Mouse (Mus musculus) neural tube, embryonic 11.5 days (tissue): ENCODE results near the gene Depdc1a. TPM values are rescaled to one million over a fixed set of nuclear protein-coding genes. Genes with fewer than 3 reads are reported as not detected.
"Not testable (repeated sequence)": the region's sequence is repeated elsewhere in the genome, so short reads cannot be mapped to it uniquely, and the experiment has no call there.

Experiments
- ATAC-seq: fragments of 200-750 bp; cut with Nextera tagmentation; 2 replicates; pipeline ENCODE4 v1.8.0; 2017; ENCODE audit warnings: moderate number of reproducible peaks, mild to moderate bottlenecking, moderate TSS enrichment, moderate library complexity; ENCODE audit not compliant: insufficient read depth, low FRiP score, low TSS enrichment
- DNase-seq: peaks from one replicate; pipeline ENCODE4 v3.0.0-alpha.2; 2015; ENCODE audit warnings: low spot score
- H3K27ac ChIP-seq: fragments of 300-500 bp; sonication (generic); 2 replicates; pipeline ENCODE4 v1.5.1; 2014; ENCODE audit warnings: low read depth, mild to moderate bottlenecking, low read length
- H3K27me3 ChIP-seq: fragments of 300-500 bp; sonication (generic); 2 replicates; pipeline ENCODE4 v1.6.1; 2014; ENCODE audit warnings: mild to moderate bottlenecking, low read length, mixed read lengths; ENCODE audit not compliant: control insufficient read depth, insufficient read depth
- H3K36me3 ChIP-seq: fragments of 300-500 bp; sonication (generic); 2 replicates; pipeline ENCODE4 v1.6.1; 2014; ENCODE audit warnings: mild to moderate bottlenecking, low read length, moderate library complexity, mixed read lengths; ENCODE audit not compliant: control insufficient read depth, insufficient read depth
- H3K4me1 ChIP-seq: fragments of 300-500 bp; sonication (generic); 2 replicates; pipeline ENCODE4 v1.6.1; 2014; ENCODE audit warnings: low read length, mixed read lengths; ENCODE audit not compliant: control insufficient read depth, insufficient read depth
- H3K4me2 ChIP-seq: fragments of 300-500 bp; sonication (generic); 2 replicates; pipeline ENCODE4 v1.6.1; 2014; ENCODE audit warnings: low read depth, mild to moderate bottlenecking, moderate library complexity
- H3K4me3 ChIP-seq: fragments of 300-500 bp; sonication (generic); 2 replicates; pipeline ENCODE4 v1.5.1; 2014; ENCODE audit warnings: low read depth, low read length
- H3K9ac ChIP-seq: fragments of 300-500 bp; sonication (generic); 2 replicates; pipeline ENCODE4 v1.6.1; 2014; ENCODE audit warnings: mild to moderate bottlenecking, low read length
- H3K9me3 ChIP-seq: fragments of 300-500 bp; sonication (generic); 2 replicates; pipeline ENCODE4 v1.6.1; 2016; ENCODE audit warnings: low read length; ENCODE audit not compliant: control insufficient read depth
- WGBS: fragments of 180-500 bp; shearing (Covaris S2); extraction: QIAGEN DNeasy Blood & Tissue Kit; methylation state at CpG from one replicate; pipeline ENCODE4 v1.1.7; 2014; 5-methylcytosine and 5-hydroxymethylcytosine counted together
- polyA plus RNA-seq: library from polyadenylated mRNA; unstranded; fragments of >200 nt; fragmentation: Nextera tagmentation; extraction: Ambion mirVana; gene quantifications from 2 replicates; pipeline ENCODE4 v1.2.1, GENCODE M21; 2014

Gene Depdc1a
- 30.5 and 30.7 TPM in 2 replicates for polyA plus RNA-seq

- Histone ChIP-seq H3K27ac (no peak within 1 kb of the TSS), H3K36me3 (no peaks in the 10 kb centered on the region), H3K27me3 (no peaks in the 10 kb centered on the region), H3K4me2 (peak within 1 kb of the TSS; percentile 50), H3K9ac (peak within 1 kb of the TSS; percentile 62), H3K4me3 (peak within 1 kb of the TSS; percentile 44), H3K9me3 (no peaks in the 10 kb centered on the region), H3K4me1 (no peaks in the 10 kb centered on the region)
- WGBS, result under 1% methylated on average over 28 of the region's 28 CpGs
- DNase-seq (peak; percentile 93), ATAC-seq (peak; percentile 100)
These were observed at the start of gene Depdc1a for GRCm38 (mm10) chr3:159495243-159495801. TSS of gene Depdc1a (plus strand) at chr3:159495433.

DNA sequence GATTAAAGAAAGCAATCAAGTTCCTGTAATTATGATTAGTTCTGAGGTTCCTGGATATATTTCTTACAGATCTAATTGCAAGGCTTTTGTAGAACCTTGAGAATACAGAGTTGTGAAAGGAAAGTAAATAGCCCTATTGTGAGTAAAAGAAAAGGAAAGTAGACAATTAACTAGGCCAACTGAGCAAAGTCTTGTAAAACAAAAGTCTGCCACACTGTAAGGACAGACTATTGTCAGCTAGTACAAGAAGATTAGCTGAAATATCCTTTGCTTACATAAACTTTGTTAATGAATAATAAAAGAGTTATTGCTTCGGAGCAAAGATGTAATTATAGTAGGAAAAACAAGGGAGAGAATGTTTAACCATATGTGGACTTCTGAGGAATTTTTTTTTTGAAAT is 25.2 kb upstream of the Depdc1a start:
- 63% methylated on average over 1 of the region's 1 CpGs for WGBS
- no peak overlapping the region for H3K4me3 ChIP-seq
- no peaks in the 10 kb centered on the region for H3K27me3 ChIP-seq
- H3K27ac ChIP-seq, result no peak overlapping the region
- H3K36me3 ChIP-seq, result no peaks in the 10 kb centered on the region
- ATAC-seq (no peak), DNase-seq (no peak)
- H3K9ac ChIP-seq, result no peak overlapping the region
- no peaks in the 10 kb centered on the region for H3K9me3 ChIP-seq
- no peaks in the 10 kb centered on the region for H3K4me1 ChIP-seq
- no peak overlapping the region for H3K4me2 ChIP-seq

GRCm38 (mm10) chr3:159475465-159475864 is 19.8 kb upstream of the Depdc1a start:
- H3K9ac ChIP-seq, result no peak overlapping the region
- H3K4me3 ChIP-seq, result no peak overlapping the region
- no peaks in the 10 kb centered on the region for H3K36me3 ChIP-seq
- 80% methylated on average over 1 of the region's 1 CpGs for WGBS
- no peaks in the 10 kb centered on the region for H3K4me1 ChIP-seq
- H3K27me3 ChIP-seq, result no peaks in the 10 kb centered on the region
- no peak overlapping the region for H3K27ac ChIP-seq
- DNase-seq, result no peak
- no peaks in the 10 kb centered on the region for H3K9me3 ChIP-seq
- no peak for ATAC-seq
- H3K4me2 ChIP-seq, result no peak overlapping the region

- H3K27me3 ChIP-seq, result no peaks in the 10 kb centered on the region
- ATAC-seq (no peak), DNase-seq (no peak)
- H3K4me3 ChIP-seq, result no peak overlapping the region
- no peaks in the 10 kb centered on the region for H3K9me3 ChIP-seq
- no peaks in the 10 kb centered on the region for H3K4me1 ChIP-seq
- no peak overlapping the region for H3K27ac ChIP-seq
- 86% methylated on average over 1 of the region's 1 CpGs for WGBS
- H3K9ac ChIP-seq, result no peak overlapping the region
- H3K36me3 ChIP-seq, result no peaks in the 10 kb centered on the region
- no peak overlapping the region for H3K4me2 ChIP-seq
These were observed 17.8 kb upstream of the Depdc1a start for GRCm38 (mm10) chr3:159477250-159477962.

GRCm38 (mm10) chr3:159494709-159495108 is 524 bp upstream of the Depdc1a start:
- H3K36me3 ChIP-seq, DNase-seq, H3K4me1 ChIP-seq, H3K27me3 ChIP-seq, H3K9me3 ChIP-seq, H3K27ac ChIP-seq: not testable (repeated sequence)
- ATAC-seq, result peak; percentile 25; the same call in 1 of the 2 replicates
- H3K4me3 ChIP-seq, result peak overlapping the region; percentile 44
- peak overlapping the region; percentile 12 for H3K9ac ChIP-seq
- H3K4me2 ChIP-seq, result peak overlapping the region; percentile 50

DNA sequence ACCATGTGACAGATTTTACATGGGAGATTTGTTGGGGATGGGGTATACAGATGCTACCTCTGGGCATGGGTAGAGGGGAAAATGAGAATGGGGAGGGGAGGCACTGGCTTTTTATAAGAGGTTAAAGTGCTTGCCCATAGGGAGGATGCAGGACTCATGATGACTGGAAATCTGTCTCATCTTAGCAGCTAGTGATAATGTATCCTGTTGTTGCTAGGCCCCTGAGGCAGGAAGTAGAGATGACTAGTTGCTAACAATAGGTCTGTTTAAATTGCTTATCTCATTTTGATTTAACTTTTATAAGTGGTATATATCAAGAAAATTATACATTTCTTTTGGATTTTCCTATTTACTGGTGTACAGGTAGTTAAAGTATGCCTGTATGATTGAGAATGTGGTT is 13.7 kb downstream of the Depdc1a start:
- Histone ChIP-seq H3K9me3 (no peaks in the 10 kb centered on the region), H3K4me2 (no peak overlapping the region), H3K9ac (no peak overlapping the region), H3K27me3 (no peaks in the 10 kb centered on the region), H3K27ac (no peak overlapping the region), H3K4me1 (no peaks in the 10 kb centered on the region), H3K4me3 (no peak overlapping the region), H3K36me3 (no peaks in the 10 kb centered on the region)
- no peak for DNase-seq
- ATAC-seq, result no peak

DNA sequence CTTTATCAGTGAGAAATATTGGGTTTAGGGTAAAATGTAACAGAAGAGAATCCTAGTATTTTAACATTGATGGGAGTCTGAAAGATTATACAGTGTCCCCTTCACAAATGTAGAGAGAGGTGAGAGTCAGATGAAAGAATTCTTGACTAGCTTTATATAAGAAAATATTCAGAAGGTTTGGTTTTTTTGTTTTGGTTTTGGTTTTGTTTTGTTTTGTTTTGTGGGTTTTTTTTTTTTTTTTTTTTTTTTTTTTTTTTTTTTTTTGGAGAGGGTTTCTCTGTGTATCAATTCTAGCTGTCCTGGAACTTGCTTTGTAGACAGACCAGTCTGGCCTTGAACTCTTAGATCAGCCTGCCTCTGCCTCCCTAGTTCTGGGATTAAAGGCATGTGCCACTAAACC is 33.3 kb downstream of the Depdc1a start:
- no peak for ATAC-seq
- no peak for DNase-seq

GRCm38 (mm10) chr3:159548303-159548702 is 53.1 kb downstream of the Depdc1a start:
- peak; percentile 28 for DNase-seq
- Histone ChIP-seq H3K4me1 (no peaks in the 10 kb centered on the region), H3K9me3 (no peaks in the 10 kb centered on the region), H3K4me3 (no peak overlapping the region), H3K27me3 (no peaks in the 10 kb centered on the region), H3K27ac (no peak overlapping the region), H3K4me2 (no peak overlapping the region), H3K36me3 (no peaks in the 10 kb centered on the region), H3K9ac (no peak overlapping the region)
- peak; percentile 31; the same call in 1 of the 2 replicates for ATAC-seq
- 73% methylated on average over 3 of the region's 3 CpGs for WGBS

More for the DNA sequence above, 33.3 kb downstream of the Depdc1a start:
- Histone ChIP-seq H3K9me3 (no peaks in the 10 kb centered on the region), H3K4me2 (no peak overlapping the region), H3K27me3 (no peaks in the 10 kb centered on the region), H3K4me1 (no peaks in the 10 kb centered on the region), H3K9ac (no peak overlapping the region), H3K4me3 (no peak overlapping the region), H3K36me3 (no peaks in the 10 kb centered on the region), H3K27ac (no peak overlapping the region)

DNA sequence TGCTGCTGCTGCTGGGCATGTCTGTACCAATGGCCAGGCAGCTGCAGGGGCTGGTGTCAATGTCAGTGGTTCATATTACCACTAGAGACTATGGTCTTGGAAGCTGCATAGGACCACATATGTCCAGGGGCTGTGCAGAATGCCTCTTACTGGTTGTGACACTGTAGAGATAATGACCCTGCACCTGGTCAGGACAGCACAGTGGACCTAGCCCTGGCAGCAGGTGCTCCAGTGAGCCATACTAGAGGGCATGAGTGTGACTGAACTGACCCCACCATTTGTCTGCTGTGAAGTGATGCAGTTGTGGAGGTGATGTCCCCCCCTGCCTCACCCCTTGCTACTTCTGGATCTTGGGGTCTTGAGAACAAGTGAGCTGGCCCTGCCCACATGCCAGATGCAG is 55.0 kb downstream of the Depdc1a start:
- no peaks in the 10 kb centered on the region for H3K9me3 ChIP-seq
- no peak overlapping the region for H3K9ac ChIP-seq
- H3K27ac ChIP-seq, result no peak overlapping the region
- no peak overlapping the region for H3K4me3 ChIP-seq
- ATAC-seq (peak; percentile 20; the same call in 1 of the 2 replicates), DNase-seq (no peak)
- no peaks in the 10 kb centered on the region for H3K4me1 ChIP-seq
- no peaks in the 10 kb centered on the region for H3K36me3 ChIP-seq
- no peaks in the 10 kb centered on the region for H3K27me3 ChIP-seq
- H3K4me2 ChIP-seq, result no peak overlapping the region
